Mouse (Mus musculus): ENCODE data around the gene Tldc2. TPM values are rescaled to one million over a fixed set of nuclear protein-coding genes. Genes with fewer than 3 reads are reported as not detected.

Gene Tldc2
- total RNA-seq, 2 experiments from 2014 or later: not detected

- no peak for DNase-seq
- intact Hi-C loops (cut with DNase I): no loop called here
Observed at GRCm38 (mm10) chr2:157116964-157117363, 30.1 kb downstream of the Tldc2 start.

- DNase-seq: no peak
- intact Hi-C loops (cut with DNase I): no loop called here
Observed at GRCm38 (mm10) chr2:157118556-157118955, 31.7 kb downstream of the Tldc2 start.

- no peak for DNase-seq
- intact Hi-C loops (cut with DNase I): no loop called here
Observed at GRCm38 (mm10) chr2:157119075-157119474, 32.2 kb downstream of the Tldc2 start.

DNA sequence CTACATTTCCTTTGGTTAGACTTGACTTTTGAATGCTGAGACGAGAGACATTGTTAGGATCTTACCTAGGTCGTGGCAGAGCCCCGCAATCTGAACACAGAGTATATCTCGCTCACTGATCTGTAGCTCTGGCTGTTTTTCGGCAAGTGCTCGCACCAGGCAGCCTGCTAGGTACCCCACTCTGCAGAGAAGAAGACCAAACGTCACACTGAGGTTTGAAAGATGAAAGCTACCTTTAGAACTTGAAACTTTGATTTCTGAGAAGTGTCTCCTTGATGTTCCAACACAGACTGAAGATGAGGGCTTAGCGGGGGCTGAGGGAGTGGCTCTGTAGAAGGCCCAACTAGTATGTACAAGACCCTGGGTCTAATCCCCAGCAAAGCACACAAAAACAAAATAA, 34.9 kb downstream of the Tldc2 start:
- no peak for DNase-seq
- intact Hi-C loops (cut with DNase I): no loop called here

- intact Hi-C loops (cut with DNase I): no loop called here
- no peak for DNase-seq
Observed at GRCm38 (mm10) chr2:157125246-157125645, 38.4 kb downstream of the Tldc2 start.

- intact Hi-C loops (cut with DNase I): no loop called here
- no peak for DNase-seq
Observed at GRCm38 (mm10) chr2:157127370-157127769, 40.5 kb downstream of the Tldc2 start.

- DNase-seq: no peak
- intact Hi-C loops (cut with DNase I): no loop called here
Observed at GRCm38 (mm10) chr2:157128072-157128471, 41.2 kb downstream of the Tldc2 start.

GRCm38 (mm10) chr2:157129096-157129495, 42.2 kb downstream of the Tldc2 start:
- no peak for DNase-seq
- intact Hi-C loops (cut with DNase I): no loop called here

DNA sequence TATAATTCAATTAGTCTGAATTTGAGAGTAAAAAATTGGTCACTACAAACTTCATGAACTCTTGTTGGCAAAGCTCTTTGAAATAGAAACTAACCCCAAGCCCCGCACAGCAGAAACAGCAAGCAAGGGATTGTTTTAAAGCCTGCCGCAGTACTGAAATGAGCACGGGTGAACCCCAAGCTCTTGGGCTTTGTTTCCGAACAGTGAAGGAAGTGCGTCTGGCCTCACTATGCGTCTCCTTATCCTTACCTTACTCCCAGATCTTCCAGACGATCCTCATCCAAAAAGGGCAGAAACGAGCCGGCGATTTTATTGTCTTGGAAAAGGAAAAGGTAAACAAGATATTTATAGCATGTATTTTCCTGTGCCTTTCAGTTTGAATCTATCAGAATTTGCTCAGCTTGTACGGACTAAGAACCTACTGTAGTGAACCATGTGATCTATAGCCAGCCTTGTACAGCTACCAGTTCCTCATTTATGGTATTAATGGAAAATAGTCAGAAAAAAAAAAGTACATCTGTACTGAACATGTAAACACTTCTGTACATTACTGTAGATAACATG, 42.8 kb downstream of the Tldc2 start:
- intact Hi-C loops (cut with DNase I): no loop called here
- no peak for DNase-seq

DNA sequence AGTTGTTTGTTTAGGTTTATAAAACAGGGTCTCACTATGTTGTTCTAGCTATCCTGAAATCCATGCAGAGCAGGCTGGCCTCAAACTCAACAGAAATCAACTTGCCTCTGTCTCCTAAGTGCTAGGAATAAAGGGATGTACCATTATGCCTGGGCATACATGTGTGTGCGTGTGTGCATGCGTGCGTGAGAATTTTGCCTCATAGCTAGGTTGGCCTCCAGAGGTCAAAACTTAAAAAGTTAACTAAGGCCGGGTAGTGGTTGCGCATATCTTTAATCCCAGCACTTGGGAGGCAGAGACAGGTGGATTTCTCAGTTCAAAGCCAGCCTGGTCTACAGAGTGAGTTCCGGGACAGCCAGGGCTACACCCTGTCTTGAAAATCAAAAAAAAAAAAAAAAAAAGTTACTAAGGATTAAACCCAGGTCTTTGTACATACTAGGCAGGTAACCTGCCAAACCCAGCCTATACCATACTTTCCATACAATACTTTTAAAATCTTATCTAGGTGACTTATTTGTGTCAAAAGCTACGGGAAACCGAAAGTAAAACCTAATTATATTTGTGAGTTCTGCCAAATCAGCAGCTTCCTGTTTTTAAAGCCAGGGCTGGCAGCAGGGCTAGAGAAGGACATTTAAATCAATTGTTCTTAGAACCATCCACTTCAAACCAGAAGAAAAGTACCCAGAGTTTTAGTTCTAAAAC, 44.1 kb downstream of the Tldc2 start:
- DNase-seq: peak in 1 of 2 experiments; percentile 34
- intact Hi-C loops (cut with DNase I): no loop called here

DNA sequence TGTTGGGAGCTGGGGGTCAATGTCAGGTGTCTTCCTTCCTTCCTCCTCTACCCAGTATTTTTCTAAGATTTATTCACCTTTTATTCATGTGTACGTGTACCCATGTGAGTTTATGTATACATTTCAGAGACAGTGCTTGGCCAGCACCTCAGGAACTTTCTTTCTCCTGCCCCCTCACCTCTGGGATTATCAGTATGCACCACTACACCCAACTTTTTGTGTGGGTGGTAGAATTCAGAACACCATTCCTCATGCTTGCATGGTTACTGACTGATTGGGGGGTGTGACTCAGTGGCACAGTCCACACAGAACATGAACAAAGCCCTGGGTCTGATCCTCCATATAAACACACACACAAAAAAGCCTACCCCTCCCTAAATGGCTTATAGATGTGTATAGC, 45.2 kb downstream of the Tldc2 start:
- intact Hi-C loops (cut with DNase I): no loop called here
- DNase-seq: no peak

GRCm38 (mm10) chr2:157132686-157133540, 46.1 kb downstream of the Tldc2 start:
- no peak for DNase-seq
- intact Hi-C loops (cut with DNase I): no loop called here

DNA sequence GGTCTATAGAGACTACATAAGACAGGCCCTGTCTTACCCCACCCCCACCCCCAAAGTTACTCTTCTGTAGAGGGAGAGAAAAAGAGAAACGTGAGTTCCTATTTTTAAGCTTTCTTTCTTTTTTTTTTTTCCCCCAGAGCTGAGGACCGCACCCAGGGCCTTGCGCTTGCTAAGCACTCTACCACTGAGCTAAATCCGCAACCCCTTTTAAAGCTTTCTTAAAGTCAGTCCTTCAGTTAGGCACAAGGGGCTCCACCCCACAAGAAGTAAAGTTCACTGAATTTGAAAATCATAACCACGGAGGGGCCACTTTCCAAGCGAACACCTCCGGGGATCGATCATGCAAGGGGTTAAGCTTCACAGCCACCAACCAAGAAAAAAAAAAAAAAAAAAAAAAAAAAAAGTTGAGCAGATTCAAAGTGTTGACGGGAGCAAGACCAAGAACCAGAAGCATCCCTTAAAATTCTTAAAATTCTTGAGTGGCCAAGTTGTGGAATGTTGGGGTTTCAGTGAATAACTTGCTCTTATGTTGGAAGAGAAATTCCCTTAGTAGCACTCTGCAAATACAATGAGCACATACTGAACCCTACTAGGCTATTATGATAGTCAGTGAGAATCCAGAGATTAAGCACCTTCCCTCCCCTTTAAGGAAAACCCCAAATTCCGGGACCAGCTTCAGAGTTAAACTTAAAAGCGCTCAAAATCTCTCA, 47.1 kb downstream of the Tldc2 start:
- intact Hi-C loops (cut with DNase I): no loop called here
- DNase-seq: no peak

GRCm38 (mm10) chr2:157134479-157134931, 47.6 kb downstream of the Tldc2 start:
- DNase-seq: peak; percentile 34 to 51
- intact Hi-C loops (cut with DNase I): no loop called here

GRCm38 (mm10) chr2:157135014-157135413, 48.2 kb downstream of the Tldc2 start, which contains the start of gene Samhd1:
Samhd1 (minus strand) TSS chr2:157135265.
- intact Hi-C loops (cut with DNase I): no loop called here
- DNase-seq: peak; percentile 97 to 99

GRCm38 (mm10) chr2:157135529-157136120, 48.8 kb downstream of the Tldc2 start:
- intact Hi-C loops (cut with DNase I): no loop called here
- peak; percentile 9 to 30 for DNase-seq

DNA sequence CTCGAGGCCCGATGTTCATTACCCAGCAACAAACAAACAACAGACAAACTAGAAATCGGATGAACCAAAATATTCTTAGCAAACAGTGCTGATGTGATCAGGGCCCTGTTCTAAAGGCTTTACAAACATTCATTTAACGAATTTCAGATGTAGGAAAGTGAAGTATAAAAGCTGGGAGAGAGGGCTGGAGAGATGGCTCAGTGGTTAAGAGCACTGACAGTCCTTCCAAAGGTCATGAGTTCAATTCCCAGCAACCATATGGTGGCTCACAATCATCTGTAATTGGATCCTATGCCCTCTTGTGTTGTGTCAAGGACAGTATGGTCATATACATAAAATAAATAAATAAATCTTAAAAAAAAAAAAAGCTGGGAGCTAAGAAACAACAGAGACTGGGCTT, 49.3 kb downstream of the Tldc2 start:
- no peak for DNase-seq
- intact Hi-C loops (cut with DNase I): no loop called here

- intact Hi-C loops (cut with DNase I): no loop called here
- no peak for DNase-seq
Observed at GRCm38 (mm10) chr2:157136646-157137045, 49.8 kb downstream of the Tldc2 start.

- intact Hi-C loops (cut with DNase I): no loop called here
Observed at GRCm38 (mm10) chr2:157137959-157138731, 51.3 kb downstream of the Tldc2 start.

GRCm38 (mm10) chr2:157138808-157139207, 52.0 kb downstream of the Tldc2 start:
- intact Hi-C loops (cut with DNase I): no loop called here
- DNase-seq: no peak

More at GRCm38 (mm10) chr2:157137959-157138731, 51.3 kb downstream of the Tldc2 start:
- no peak for DNase-seq
